Mouse (Mus musculus) gastrocnemius, adult 2 months (tissue): ENCODE measurements around the gene Apbb2. TPM values are rescaled to one million over a fixed set of nuclear protein-coding genes. Genes with fewer than 3 reads are reported as not detected.

Experiments
- DNase-seq: peaks from one replicate; pipeline ENCODE4 v3.0.0; 2022
- H3K27ac ChIP-seq: fragments of 200-600 bp; 2 replicates; pipeline ENCODE4 v1.8.1; 2022; ENCODE audit warnings: mild to moderate bottlenecking
- H3K4me3 ChIP-seq: fragments of 200-600 bp; 2 replicates; pipeline ENCODE4 v1.8.1; 2022; ENCODE audit warnings: mild to moderate bottlenecking, moderate library complexity
- CTCF ChIP-seq: fragments of 200-600 bp; IDR thresholded peaks from 2 replicates; pipeline ENCODE4 v1.8.1; 2022; ENCODE audit warnings: antibody characterized with exemption, mild to moderate bottlenecking, moderate library complexity
- intact Hi-C: fragments of 180-260 bp; cut with DNase I; formaldehyde crosslinking; loops from one replicate; pipeline ENCODE4 v1.15.1; 2025
- total RNA-seq, 2 experiments: library from RNA; stranded (reverse); gene quantifications; 2 replicates each; pipeline ENCODE4 v1.2.3; 2021

Gene Apbb2
- total RNA-seq, 2 experiments from 2014 or later, result 35.9 to 43.2 TPM

DNA sequence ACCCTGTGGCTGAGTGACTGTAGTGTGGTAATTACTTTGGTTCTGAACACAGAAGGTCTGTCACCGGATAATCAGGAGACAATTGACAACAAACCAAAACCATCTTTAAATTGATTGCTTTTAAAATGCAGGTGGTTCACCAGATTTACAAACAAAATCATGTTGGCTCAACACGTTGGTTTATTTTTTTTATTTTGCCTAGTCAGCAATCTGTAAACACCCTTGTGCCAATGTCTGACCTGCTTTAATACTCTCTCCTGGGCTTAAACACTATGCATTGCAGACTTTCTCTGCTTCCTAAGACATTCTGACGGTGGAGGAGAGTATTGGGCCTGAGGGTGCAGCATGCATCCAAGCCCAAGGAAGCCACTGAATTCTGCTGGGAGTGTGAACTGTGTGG lies 22.3 kb downstream of the Apbb2 start:
- no peak overlapping the region for H3K27ac ChIP-seq
- no peak for TF ChIP-seq CTCF
- intact Hi-C loops, result no loop called here

DNA sequence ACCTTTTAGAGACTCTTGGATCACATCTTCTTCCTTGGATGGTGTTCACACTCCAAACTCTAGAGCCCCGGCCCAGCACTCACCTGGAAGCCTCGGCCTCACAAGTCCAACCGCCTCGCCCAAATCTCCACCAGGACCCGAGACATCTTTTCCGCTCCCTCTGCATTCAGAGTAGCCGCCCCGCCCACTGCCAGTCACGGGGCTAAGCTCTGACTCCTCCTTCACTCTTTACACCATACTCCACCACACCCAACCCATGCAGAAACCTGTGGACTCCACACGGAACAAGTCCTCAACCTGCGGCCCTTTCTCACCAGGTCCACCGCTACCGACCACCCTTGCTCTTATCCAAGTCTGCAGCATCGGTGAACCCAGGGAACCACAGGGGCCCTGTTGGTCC lies 23.7 kb downstream of the Apbb2 start:
- TF ChIP-seq CTCF, result no peak
- H3K4me3 ChIP-seq, result no peak overlapping the region
- intact Hi-C loops, result no loop called here
- no peak for DNase-seq
- no peak overlapping the region for H3K27ac ChIP-seq

More for the DNA sequence above, 22.3 kb downstream of the Apbb2 start:
- no peak for DNase-seq
- H3K4me3 ChIP-seq, result no peak overlapping the region

DNA sequence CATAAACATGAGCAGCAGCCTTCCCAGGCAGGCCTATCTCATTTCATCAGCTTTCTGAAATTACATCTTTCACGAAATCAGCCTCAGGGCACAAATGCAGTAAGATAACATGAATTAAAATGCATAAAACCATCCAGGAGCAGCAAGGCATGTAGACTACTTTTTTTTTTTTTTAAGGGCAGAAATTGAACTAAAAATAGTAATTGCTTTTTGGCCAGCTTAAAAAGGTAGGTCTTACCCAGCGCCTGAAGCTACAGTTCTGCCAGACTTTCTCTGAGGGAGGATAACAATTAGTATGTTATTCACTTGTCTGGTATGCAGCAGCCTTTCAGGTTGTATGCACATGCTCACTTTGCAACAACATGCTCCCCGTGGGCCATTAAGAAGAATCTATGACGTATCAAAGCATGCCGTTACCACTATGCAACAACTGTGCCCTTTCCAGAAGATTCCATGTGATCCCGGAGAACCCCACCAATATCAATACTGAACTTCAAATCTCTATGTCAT lies 32.3 kb downstream of the Apbb2 start:
- TF ChIP-seq CTCF, result no peak
- no peak overlapping the region for H3K4me3 ChIP-seq
- H3K27ac ChIP-seq, result peak overlapping the region; percentile 12; the same call in 1 of the 2 replicates
- no peak for DNase-seq
- intact Hi-C loops, result no loop called here

DNA sequence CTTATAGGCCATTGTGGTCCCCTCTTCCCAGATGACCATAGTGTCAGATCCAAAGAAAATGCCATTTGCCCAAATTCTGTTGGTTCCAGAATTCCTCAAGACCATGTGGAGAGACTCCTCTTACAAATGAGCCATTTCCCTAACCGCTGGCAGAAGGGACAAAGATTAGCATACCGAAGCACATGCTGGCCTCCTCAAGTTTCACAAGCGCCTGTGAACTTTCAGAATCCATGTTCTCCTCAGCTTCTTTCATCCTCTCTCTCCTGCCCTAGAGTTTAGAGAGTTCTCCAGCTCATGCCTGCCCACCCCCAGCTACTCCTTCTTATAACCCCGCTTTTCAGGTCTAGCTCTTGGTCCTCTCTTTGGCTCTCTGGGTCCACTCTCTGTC lies 35.6 kb downstream of the Apbb2 start:
- TF ChIP-seq CTCF, result no peak
- no peak overlapping the region for H3K27ac ChIP-seq
- H3K4me3 ChIP-seq, result no peak overlapping the region
- no peak for DNase-seq
- intact Hi-C loops, result no loop called here

DNA sequence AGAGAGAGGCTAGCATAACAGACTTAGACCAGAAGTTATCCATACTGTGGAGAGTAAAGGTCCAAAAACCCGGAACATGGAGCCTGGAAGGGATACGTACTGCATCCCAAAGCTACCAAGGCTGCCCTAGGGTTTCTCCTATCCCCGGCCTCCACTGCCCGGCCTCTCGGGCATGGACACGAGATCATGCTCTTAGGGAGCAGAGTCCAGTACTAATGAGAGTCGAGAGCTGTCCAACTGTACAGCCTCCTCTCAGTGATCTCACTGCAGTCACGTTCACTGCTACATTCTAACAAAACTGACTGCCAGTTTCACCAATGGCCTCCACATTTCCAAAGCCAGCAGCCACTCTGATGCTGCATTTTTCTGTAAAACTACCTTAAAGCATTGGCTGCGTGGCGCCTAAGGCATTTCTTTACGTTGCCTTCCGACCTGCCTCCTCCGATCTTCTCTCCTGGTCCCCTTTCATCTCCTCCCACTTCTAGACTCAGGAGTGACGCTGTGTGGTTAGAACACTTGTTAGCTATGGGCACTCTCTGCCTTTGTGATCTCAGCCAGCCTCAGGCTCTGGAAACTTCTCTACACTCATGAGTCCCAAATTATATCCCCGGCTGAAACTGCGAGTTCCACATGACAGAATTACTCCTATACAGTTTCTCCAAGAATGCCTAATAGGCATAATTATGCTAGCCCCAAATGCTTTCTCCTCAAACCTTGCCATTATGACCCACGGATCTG lies 36.1 kb downstream of the Apbb2 start:
- intact Hi-C loops, result no loop called here
- Histone ChIP-seq H3K27ac (no peak overlapping the region; the same call in 1 of the 2 replicates), H3K4me3 (no peak overlapping the region)
- DNase-seq, result no peak
- TF ChIP-seq CTCF, result no peak

DNA sequence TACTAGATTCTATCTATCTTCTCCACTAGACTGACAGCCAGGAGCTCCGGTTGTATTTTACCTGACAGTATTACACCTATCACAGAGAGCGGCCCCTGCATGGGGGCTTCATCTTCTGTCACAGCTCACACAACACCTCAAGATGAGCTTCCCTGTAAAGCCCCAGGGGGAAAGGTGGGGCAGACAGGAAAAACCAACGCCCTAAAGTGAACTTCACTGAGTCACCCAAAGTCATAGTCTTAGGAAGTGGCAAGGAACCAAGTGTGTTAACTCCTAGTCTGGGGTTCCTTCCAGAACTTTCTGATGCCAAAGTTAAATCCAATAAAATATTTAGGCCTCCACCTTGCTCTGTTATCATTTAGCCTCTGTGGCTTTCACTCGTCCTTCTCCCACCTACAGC lies 39.5 kb downstream of the Apbb2 start:
- intact Hi-C loops, result loop anchor here (5.0 kb wide), 1 partner anchor 38 kb away; the partner anchor contains the start of gene Apbb2
- peak overlapping the region; percentile 40 for H3K27ac ChIP-seq
- TF ChIP-seq CTCF, result no peak

DNA sequence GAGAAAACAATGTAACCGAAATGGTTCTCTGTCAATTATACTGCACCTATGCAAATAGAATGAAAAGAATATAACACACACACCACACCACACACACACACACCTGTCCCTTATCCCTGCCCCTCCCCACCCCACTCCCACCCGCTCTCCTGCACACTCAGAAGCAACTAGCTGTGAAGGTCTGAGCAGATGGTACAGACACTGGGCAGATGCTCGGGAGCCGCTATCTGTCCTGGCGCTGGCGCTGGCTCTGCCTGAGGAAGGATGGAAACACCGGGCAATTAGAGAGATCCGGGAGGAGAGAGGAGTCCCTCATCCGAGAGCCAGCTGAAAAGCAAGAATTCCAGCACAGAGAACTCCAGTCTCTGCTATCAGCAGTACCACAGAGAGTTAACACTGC lies 42.3 kb downstream of the Apbb2 start:
- Histone ChIP-seq H3K4me3 (no peak overlapping the region), H3K27ac (no peak overlapping the region)
- DNase-seq, result no peak
- TF ChIP-seq CTCF, result no peak
- intact Hi-C loops, result loop anchor here (5.0 kb wide), 1 partner anchor 41 kb away; the partner anchor contains the start of gene Apbb2

More for the DNA sequence above, 39.5 kb downstream of the Apbb2 start:
- no peak overlapping the region for H3K4me3 ChIP-seq
- no peak for DNase-seq

DNA sequence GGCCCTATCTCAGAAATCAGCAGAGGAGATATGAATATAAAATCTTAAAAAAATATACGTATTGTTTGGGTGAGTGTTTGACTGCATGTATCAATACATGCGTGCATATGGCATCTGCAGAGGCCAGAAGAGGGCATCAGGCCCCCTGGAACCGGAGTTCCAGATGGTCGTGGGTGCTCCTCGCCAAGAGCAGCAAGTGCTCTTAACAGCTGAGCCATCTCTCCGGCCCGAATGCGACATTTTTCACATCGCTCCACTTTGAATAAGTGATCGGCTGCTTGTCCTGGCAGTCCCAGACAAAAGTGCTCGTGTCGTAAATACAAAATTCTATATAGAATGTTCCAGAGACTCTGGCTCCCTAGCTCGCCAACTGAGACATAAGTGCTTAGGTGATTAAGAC lies 43.4 kb downstream of the Apbb2 start:
- no peak for DNase-seq
- peak; percentile 35; the same call in 1 of the 2 replicates for TF ChIP-seq CTCF
- Histone ChIP-seq H3K27ac (peak overlapping the region; percentile 48), H3K4me3 (no peak overlapping the region; the same call in 1 of the 2 replicates)
- intact Hi-C loops, result loop anchor here (5.0 kb wide), 1 partner anchor 42 kb away; the partner anchor contains the start of gene Apbb2

DNA sequence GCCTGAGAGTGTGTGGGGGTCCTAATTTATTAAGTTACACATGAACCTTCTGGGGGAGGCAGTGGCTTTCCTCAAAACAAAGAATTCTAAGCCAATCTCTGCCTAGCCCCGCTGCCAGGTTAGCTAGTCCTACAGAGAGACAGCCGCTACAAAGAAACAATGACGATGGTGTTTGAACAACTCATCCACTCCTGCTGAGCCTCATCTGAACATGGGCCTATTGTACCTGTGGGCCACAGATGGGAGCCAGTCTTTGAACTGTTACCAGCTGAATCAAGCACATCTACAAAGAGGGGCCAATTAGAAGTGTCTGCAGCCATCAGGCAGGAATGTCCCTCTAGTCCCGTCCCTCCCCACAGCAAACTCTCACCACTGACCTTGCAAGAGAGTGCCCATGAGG lies 45.3 kb downstream of the Apbb2 start:
- no peak for TF ChIP-seq CTCF
- intact Hi-C loops, result no loop called here
- H3K27ac ChIP-seq, result peak overlapping the region; percentile 61
- H3K4me3 ChIP-seq, result no peak overlapping the region
- no peak for DNase-seq

DNA sequence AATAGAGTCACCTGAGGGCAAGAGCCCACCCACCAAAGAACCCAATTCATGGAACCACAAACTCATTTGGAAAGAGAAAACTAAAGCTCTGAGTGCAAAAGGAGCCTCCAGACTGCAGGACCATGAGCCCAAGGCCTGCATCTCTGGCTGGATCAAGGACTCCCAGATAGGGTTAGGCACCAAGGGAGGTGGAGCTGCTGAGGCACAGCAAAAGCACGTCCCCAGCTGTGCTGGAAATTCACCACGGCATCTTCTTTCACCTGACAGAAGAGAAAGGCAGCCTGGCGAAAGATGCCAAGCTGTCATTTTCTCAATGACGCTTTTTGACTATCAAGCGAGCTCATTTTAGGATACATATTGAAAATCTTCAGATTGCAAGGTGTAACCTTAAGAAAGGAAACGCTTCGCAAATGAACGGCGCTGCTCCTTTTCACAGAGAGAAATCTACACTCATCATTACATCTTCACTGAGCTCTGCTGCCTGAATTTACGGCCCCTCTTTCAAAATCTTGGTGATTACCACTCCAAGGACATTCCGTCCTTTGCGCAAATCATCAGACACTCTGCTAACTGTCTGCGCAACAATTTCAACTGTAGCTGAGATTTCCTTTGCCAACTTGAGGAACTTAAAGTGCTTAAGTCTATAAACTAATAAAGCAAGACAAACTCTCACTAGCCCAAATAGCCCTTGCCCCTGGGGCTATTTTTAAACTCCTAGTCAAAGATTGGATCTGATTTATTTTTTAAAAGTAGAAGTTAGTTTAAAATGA lies 46.3 kb downstream of the Apbb2 start:
- H3K4me3 ChIP-seq, result no peak overlapping the region
- TF ChIP-seq CTCF, result no peak
- intact Hi-C loops, result no loop called here
- DNase-seq, result no peak
- peak overlapping the region; percentile 61 for H3K27ac ChIP-seq

DNA sequence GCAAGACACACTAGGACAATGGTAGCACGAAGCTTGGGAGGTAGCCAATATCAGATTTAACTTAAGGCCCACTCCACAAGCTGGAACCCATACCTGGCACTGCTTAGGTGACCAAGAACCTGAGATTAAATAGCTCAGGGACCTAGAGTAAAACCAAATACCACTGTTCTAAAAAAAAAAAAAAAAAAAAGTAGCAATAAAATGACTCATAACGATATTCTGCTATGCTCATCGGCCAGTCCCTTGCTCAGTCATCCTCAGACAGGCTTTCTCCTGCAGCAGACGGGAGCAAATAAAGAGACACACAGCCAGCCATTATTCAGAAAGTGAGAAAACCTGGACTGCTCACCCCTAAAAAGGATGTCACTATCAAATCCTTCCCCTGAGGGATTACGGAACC lies 47.9 kb downstream of the Apbb2 start:
- TF ChIP-seq CTCF, result no peak
- no peak for DNase-seq
- intact Hi-C loops, result no loop called here
- Histone ChIP-seq H3K27ac (no peak overlapping the region), H3K4me3 (no peak overlapping the region)

DNA sequence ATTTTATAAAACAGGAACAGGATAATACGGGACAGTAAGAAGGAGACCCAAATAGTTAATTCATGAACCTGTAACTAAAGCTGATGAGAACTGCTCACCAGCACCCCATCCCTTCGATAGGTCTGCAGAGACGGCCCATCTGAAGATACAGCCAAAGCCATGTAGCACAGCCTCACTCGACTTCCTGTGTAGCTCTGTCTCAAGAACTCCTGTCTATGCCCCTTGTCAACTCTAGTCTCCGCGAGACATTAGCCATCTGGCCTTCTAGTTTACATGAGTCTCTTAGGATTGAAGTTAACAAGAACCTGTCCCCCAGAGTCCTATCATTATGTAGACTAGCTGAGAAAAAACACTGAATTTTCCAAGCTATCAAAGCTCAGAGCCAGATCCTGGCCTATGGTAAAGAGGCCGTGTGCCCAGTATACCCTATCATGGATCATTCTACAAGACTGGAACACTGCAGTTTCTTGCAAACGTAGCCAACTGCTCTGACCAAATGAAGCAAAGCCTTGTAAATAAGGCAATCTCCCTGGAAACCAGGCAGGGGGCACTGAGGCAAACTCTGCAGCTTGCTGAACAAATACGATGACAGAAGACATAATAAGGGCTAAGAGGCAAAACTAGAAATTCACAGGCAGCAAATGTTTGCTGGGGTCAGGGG lies 49.3 kb downstream of the Apbb2 start:
- intact Hi-C loops, result no loop called here

DNA sequence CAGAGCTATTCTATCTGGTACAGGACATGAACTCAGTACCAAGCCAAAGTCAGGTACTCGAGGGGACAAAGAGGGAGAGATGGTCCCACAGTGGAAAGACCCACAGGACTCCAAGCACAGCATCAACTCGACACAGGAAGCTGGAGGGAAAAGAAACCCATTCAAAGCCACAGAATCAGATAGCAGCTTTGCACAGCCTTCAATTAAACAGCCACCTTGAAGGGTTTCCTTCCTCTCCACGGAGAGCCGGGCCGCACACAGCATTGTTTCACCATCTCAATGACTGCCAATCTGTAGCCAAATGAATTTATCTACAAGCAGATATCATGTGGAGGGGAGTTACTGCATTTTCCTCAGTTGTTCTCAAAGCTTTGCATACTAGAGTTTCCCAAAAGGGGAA lies 50.6 kb downstream of the Apbb2 start:
- no peak for TF ChIP-seq CTCF
- intact Hi-C loops, result no loop called here
- DNase-seq, result no peak
- Histone ChIP-seq H3K4me3 (no peak overlapping the region), H3K27ac (peak overlapping the region; percentile 64)

More for the DNA sequence above, 49.3 kb downstream of the Apbb2 start:
- peak overlapping the region; percentile 16 for H3K27ac ChIP-seq
- DNase-seq, result no peak
- no peak overlapping the region for H3K4me3 ChIP-seq
- no peak for TF ChIP-seq CTCF
